Mouse (Mus musculus) retina, postnatal 7 days (tissue): ENCODE data around the gene Ccdc97.
"Not testable (repeated sequence)": the region's sequence is repeated elsewhere in the genome, so short reads cannot be mapped to it uniquely, and the experiment has no call there.

Experiments
- DNase-seq: peaks from one replicate; pipeline ENCODE4 v3.0.0-alpha.2; 2012; ENCODE audit warnings: low read depth, low spot score

Ccdc97 gene

DNA sequence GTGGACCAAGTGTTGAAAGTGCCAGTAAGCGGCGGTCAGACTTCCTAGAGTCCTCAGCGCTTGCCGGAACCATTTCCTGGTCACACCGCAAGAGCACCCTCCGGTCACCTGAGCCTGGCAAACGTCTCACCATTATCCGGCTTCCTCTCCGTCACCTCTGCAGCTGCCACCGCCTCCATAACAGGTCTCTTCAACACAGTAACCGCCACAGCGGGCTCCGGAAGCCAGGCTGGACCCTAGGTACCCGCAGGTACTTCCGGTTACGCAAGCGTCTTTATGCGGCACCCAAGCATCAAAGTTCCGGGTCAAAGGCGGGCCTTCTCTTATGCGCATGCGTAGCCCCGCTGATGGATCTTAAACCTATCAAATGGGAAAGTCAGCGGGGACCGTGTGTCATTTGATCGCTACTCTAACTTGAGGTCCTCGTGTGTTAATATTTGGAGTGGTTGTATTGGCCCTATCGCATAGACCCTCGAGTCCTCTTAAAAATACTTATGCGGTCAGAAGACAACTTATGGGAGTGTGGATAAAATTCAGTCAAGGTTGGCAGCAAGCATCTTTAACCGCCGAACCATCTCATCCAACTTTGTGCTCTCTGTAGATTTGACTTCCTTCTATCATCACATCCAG lies at the start of gene Ccdc97:
TSS of gene Ccdc97 (minus strand) at position 301 of the 630 bp plus-strand sequence.
- DNase-seq, result peak; percentile 92

DNA sequence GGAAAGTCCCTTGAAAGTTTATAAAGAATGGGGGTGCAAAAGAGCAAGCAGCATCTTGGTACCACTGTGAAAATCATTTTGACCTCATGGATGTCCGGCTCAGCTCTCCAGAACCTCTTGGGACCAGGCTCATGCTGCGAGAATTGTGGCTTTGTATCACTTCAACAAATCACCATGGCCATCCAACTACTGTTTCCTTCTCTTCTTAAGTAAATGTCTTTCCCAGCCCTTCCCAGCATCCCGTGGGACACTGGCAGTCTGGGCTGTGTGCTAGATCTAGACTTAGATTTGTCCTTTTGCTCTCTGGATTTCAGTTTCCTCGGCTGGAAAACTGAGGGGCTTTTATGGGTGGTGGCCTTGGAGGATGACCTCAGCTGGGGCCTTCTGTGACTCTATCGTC lies 49.3 kb upstream of the Ccdc97 start:
- DNase-seq, result no peak

DNA sequence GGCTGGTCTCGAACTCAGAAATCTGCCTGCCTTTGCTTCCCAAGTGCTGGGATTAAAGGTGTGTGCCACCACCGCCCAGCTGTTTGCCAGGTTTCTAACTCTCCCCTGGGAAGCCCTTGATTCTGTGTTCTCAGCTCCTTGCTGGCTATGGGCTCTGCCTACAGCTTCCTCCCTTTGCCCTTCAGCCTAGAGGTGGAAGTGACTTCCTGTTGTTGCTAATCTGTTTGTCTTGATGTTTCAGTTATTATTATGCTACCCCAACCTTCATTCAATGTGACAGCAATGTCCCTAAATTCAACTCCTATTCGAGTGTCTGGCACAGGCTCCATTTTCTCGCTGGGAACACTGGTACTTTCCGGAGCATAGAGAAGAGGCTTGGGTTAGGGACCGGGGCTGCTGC lies 47.2 kb upstream of the Ccdc97 start:
- DNase-seq, result no peak

DNA sequence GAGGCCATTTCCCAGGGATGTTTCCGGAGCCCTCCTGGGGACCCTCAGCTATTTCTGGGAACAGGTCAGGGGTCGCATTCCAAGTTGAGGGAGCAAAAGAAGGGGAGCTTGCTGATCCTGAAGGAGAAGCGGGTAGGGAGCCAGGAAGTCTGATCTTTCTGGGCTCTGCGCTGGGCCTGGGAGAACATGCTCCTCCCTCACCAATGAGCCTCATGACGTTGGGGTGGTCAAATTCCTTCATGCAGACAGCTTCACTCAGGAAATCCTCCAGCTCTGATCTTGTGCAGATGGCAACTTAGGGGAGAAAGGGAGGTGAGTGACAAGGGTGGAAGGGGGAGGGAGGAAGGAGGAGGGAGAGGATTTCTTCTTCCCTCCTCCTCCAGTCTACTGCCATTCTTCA lies 45.3 kb upstream of the Ccdc97 start:
- DNase-seq, result no peak

DNA sequence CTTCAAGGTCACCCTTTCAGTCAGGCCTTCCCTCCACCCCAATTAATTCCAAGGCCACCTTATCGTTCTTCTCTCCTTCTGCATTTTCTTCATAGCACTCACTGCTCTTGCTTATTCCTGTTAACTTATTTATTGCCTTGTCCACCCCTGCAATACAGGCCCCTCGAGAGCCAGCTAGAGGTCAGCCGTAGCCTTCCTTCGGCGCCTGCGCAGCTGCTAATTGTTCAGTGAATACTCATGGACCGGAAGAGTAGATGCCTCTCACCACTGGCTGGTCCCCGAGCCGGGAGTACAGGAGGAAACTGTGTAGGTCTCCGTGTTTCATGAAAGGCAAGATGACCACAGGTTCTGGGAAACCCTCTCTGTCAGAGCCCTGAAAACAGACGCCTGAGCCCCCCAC lies 44.8 kb upstream of the Ccdc97 start:
- no peak for DNase-seq

DNA sequence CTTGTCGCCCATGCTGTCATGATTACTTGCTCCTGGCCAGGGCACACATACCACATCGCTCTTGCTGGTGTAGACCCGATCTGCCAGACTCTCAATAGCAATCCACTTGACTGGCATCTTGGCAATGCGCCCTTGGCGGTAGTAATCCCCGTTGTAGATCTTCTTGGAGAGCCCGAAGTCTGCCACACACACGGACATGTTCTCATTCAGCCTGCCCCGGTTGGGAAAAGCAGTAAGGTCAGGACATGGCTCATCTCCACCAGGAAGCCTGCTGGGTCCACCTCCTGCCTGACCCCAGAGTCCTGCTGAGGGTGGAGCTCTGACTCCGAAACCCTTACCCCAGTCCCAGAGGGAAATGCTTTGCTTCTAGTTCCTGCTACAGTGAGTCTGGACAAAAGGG lies 42.5 kb upstream of the Ccdc97 start:
- DNase-seq, result no peak

DNA sequence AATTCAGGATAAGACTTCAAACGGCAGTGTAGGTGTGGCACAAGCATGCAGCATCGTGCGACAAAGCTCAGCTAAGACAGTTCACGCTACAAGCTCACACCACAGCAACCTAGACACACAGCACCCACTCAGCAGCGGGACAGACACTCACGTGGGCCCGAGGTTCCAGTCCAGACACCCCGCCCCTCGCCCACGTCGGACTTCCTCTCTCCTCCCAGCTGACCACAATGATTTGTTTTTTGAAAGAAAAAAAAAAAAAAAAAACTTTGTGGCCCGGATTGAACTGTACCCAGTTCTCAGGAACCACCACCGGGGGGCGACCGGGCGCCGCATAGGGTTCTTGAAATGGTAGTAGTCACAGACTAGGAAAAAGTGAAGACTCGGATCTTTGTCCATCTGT lies 37.1 kb upstream of the Ccdc97 start:
- DNase-seq, result peak; percentile 67

DNA sequence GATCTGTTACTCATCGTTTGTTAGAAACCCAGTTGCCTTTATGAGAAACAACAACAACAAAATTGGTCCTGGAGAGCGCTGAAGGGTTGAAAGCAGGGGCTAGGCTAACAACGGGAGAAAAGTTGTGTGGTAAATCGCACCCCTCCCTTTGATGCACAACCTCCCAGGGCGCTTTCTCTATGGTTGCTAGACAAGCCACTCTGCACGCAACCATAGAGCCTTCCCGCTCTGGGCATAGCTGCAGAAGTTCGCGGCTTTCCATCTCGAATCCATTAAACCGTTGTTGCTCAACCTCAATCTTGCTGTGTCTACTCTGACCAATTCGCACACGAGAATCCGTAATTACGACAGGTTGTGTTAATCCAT lies 36.6 kb upstream of the Ccdc97 start:
- DNase-seq, result no peak

DNA sequence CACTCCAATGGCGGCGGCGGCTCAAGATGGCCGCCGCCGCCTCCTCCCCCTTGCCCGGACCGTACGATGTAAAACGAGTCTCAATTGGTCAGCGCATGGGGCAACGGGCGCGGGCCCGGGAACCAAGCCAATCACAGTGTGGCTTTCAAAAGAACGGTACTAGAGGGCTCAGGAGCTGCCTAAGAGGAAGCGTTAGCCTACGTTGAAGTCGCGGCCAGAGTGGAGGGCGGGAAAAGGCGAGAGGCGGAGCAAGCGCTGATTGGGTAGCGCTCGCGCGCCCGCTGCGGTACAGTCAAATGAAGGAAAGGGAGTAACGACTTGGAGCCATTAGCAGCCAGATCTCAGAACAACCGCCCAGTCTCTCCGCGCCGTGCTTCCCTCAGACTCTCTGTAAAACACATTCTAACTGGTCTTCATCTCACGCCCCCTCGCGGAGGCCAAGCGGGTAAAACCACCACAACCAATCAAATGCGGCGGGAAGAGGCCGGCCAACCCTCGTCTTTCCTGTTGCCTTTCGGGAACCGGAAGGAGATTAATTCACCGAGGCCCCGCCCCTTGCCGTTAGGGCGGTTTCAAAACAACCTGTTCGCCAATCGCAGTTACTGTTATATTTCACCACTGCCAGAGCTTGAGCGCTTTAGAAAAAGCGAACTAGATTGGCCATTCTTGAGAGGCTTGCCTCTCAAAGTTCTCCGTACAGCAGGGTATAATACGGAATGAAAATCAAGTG lies 36.0 kb upstream of the Ccdc97 start, which contains the start of gene Hnrnpul1:
TSS of gene Hnrnpul1 (minus strand) at position 20 of the 730 bp plus-strand sequence.
- peak; percentile 100 for DNase-seq

DNA sequence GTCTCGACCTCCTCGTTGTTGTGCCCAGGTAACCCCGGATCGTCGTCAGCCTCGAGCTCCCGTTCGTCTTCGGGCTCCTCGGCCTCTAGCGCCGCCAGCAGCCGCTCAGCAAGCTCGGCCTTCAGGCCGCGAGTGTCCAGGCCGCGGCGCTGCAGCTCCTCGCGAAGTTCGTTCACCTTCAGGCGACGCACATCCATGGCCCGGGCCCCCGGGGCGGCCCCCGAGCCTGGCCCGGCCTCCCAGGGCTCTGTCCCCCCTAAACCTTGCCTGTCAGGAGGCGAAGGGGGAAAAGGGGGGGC lies 35.5 kb upstream of the Ccdc97 start:
- DNase-seq, result no peak

DNA sequence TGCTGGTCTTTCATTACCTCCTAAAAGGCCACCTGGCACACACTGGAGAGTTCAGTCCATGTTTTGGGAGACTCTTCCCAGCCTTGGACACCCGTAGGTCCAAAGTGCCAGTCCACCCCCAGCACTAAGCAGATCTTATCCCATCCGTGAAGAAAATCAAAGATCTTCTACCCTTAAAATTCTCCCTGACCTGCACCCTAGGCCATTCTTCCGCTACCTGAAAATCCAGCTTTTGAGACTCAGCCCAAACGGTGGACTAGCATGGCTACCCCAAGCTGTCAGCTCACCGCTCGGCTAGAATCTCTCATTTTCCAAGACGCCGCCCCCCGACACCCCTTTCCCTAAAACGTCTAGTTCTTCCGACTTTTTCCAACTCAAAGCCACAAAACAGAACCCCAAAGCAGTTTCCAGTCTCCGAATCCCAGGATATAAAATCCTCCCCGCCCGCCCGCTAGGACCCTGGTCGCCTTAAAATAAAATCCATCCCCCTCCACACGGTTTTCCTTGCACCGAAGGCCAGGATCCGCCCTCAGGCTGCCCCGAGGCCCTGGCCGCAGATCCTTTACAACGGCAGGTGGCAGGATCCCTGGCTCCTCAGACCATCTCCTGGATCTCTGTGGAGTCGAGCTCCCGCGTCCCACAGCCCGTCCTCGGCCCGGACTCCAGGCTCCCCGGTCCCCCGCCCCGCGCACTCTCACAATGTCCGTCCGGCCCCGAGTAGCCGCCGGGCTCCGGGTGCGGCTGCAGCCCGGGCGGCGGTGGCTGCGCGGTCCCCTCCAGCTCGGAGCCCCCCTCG lies 35.0 kb upstream of the Ccdc97 start:
- DNase-seq, result no peak

DNA sequence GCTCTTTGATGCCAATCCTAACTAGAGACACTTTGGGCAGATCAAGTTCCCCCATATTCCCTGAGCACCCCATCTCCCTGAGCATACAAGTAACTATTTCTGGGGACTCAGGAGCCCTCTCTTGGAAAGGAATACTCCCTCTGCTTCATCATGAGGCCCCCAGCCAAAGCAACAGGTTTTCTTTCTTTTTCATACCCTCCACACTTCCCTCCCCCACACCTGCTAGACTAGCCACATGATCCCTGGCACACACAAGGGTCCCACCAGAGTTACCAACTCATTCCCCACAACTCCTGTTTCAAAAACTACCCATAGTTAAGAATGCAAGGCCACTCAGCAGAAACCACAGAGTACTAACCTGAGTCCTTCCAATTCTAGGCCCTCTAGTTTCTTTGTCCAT lies 34.2 kb upstream of the Ccdc97 start:
- no peak for DNase-seq

DNA sequence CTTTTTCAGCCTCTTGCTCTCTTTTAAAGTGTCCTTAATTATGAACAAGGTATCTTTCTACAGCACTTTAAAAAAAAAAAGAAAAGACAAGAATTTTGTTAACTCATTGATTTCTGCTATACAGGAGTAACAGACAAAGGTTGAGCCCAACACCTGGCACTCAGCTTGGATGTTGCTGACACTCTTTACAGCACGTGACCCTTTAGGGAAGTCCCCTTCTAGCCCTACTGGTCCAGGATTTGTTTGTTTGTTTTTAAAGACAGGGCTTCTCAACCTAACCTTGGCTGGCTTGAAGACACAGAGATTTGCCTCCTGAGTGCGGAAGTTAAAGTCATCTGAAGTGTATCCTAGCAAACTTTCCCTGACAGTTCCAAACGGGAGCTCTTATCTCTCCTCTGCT lies 28.0 kb upstream of the Ccdc97 start:
- DNase-seq, result no peak

DNA sequence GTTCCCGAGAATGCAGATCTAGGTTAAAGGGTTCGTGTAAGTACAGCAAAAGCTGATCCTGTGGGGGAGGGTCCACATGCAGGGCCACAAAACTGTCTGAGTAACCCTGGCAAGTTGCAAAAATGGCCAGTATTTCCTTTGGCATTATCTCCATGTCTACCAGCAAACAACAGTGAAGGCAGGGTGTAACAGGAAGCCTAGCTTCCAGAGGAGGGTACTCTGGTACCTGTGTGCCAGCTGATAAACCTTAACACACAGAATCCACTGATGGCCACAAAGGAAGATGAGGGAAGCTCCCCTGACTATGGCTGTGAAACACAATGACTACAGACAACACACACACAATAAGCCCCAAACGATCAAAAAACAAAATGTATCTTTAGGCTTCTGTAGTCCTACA lies 19.4 kb upstream of the Ccdc97 start:
- no peak for DNase-seq

DNA sequence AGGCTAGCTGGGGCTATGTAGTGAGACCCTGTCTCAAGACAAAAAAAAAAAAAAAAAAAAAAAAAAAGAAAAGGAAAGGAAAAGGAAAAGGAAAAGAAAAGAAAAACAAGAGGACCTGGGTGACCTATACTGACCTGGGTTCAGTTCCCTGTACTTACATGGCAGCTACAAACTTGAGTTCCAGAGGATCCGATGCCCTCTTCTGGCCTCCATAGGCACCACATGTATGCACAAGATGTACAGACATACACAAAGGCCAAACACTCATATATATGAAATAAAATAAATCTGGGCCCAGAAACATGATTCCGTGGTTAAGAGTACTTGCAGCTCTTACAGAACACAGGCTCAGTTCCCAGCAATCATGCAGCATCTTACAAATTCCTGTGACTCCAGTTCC lies 18.0 kb upstream of the Ccdc97 start:
- no peak for DNase-seq

DNA sequence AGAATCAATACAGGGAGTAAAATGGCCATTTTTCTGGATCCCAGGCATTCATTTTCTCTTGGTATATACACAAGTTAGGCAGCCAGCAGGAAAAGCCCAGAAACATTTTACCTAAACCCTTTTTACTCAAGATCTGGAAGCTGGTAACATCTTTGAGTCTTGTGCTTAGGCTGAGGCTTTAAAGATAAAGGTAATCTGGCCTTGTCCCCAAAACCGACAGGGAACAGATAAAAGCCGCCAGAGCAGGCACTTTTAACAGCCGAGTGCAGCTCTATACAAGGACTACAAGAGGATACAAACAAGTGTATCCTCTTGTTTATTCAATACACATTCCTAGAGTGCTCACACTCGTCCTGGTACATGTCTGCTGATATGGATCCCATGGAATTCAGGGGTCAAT lies 16.1 kb upstream of the Ccdc97 start:
- DNase-seq, result no peak

DNA sequence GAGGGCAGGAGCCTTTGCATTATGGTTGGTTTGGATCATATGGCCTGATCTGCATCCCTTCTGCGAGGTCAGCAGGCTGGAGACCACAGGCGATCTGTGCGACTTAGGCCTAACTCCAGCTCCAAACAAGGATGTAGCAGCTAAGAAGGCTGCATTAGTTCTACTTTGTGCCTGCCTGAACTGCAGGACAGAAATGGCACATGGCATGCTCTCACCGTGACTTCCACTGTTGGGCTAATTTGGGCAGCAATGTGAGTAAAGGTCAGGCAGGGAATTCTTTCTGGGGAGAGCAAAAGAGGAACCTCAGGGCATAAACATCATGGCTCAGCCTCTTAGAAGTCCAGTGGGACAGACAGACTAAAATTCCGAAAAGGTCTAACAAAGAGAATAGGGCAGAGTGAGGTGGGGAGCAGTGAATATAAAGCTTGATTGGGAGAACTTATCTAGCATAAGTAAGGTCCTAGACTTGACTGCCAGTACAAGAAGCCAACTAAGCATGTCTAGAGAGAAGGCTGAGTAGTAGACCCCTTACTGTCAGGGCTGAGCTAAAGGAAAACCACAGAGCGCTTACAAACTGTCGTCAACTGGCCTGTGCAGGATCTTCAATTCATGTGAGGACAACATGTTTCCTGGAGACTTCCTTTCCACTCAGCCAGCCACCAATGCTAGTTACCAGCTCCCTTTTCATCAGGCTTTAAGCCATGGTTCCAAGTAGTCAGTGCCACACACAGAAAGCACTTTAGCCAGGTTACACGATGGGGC lies 12.6 kb upstream of the Ccdc97 start:
- DNase-seq, result no peak

DNA sequence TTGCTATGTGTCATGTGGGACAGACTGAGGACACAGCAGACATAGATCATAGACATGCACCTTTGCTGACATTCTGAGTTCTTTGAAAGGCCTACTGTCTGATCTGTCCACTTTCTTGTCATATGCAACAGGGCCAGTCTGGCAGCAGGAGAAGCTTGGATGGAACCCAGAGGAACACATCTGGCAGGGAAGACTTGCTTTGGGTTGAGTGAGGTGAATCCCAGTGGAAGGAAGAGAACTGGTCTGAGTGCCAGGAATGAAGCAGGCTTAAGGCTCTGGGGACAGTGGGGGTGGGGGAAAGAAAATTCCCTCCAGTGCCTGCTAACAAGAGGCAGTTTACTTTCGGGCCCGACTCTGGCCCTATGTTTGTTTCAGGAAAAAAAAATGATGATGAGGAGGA lies 11.0 kb upstream of the Ccdc97 start:
- DNase-seq, result no peak

DNA sequence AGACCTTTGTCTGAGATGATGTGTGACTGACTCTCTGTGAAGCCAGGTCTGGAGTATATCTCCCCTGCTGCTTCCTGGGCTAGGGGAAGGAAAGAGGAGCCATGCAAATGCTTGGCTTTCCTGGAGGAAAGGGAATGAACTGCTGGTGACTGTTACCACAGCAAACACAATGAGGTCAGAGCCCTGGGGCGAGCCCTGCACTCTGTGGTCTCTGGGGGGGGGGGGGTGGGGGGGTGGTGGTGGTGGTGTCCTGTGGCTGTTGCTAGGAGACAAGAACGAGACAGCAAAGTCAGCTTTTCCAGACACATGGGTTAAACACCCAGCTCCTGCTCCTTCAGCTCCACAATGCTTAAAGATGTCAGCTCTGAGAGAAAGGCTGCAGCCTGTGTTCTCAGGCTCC lies 10.5 kb upstream of the Ccdc97 start:
- DNase-seq, result no peak

DNA sequence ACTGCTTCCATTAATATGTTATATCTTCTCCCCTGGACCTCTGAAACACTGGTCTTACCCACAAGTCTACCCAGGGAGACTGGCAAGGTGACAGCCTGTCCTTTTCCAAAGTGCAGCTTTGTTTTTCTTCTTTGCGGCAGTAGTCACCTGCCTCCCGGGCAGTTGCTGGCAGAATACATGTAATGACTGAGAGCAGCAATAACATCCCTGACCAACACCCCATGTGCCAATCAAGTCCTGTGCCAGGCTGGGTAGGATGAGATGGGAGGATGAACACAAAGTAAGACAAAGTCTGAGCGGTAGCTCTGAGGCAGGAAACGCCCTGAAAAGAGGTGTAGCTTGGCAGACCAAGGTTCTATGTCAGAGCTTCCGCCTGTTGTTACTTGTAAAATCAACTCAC lies 8.9 kb upstream of the Ccdc97 start:
- DNase-seq, result no peak

DNA sequence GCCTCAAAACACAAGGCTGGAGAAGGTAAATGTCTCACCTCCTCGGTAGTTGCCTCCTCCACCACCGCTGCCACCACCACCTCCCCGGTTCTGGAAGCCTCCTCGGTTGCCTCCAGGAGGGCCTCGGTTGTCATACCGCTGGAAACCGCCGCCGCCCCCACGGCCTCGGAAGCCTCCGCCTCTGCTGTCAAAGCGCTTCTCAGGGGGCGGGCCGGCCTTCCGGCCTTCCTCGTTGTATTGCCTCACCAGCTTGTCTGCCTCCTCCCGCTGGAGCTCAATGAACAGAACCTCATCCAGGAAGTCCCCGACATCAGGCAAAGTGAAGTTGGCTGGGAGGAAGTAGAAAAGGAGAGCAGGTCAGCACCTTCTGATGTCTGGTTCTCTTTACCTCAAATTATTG lies 7.0 kb upstream of the Ccdc97 start:
- DNase-seq, result no peak

DNA sequence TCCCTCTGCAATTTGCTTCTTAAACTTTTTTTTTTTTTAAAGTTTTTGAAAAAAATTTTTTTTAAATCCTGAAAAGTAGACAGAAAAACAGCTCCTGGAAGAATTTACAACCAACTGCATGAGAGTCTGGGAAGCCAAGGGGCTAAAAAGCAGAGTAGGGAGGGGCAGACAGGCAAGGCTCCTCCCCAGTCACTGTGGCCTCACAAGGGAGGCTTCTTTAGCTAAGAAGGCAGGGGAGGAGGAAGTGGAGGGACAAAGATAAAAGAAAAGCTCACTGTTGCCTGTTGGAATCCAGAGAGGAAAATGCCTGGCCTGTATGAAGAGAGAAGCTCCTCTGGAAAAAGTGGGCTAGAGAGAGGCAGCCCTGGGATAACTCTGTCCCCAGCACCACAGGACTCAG lies 2.9 kb upstream of the Ccdc97 start:
- DNase-seq, result not testable (repeated sequence)
